Mouse (Mus musculus) C2C12 (cell line): ENCODE measurements around the gene 2010111I01Rik.

Source experiments
- CTCF ChIP-seq: IDR thresholded peaks from one replicate; pipeline ENCODE4 v1.5.1; 2011; ENCODE audit not compliant: control insufficient read depth, insufficient read depth, insufficient read length
- FOSL1 ChIP-seq: IDR thresholded peaks from one replicate; pipeline ENCODE4 v1.8.0; 2011; ENCODE audit warnings: mild to moderate bottlenecking, low read length; ENCODE audit not compliant: poor library complexity, insufficient read depth, severe bottlenecking
- MAX ChIP-seq: IDR thresholded peaks from one replicate; pipeline ENCODE4 v1.6.1; 2011; ENCODE audit warnings: mild to moderate bottlenecking, control low read depth
- MYOD1 ChIP-seq: IDR thresholded peaks from one replicate; pipeline ENCODE4 v1.6.1; 2011; ENCODE audit warnings: low read depth; ENCODE audit not compliant: control insufficient read depth, insufficient read length
- MYOG ChIP-seq: IDR thresholded peaks from one replicate; pipeline ENCODE4 v1.6.1; 2011; ENCODE audit not compliant: control insufficient read depth, insufficient read length; ENCODE audit errors: extremely low read depth

GRCm38 (mm10) chr13:62917416-62918110 lies 47.1 kb upstream of the 2010111I01Rik start:
- TF ChIP-seq CTCF: no peak
- TF ChIP-seq MAX: no peak
- no peak for TF ChIP-seq MYOG
- no peak for TF ChIP-seq FOSL1
- no peak for TF ChIP-seq MYOD1
